Mouse (Mus musculus) heart, postnatal 25 days (tissue): Measurements from ENCODE around the gene Hlx. TPM values are rescaled to one million over a fixed set of nuclear protein-coding genes. Genes with fewer than 3 reads are reported as not detected.

Source experiments
- DNase-seq: peaks from one replicate; pipeline ENCODE4 v3.0.0; 2022; ENCODE audit warnings: low spot score
- intact Hi-C: fragments of 180-260 bp; cut with DNase I; formaldehyde crosslinking; loops from one replicate; pipeline ENCODE4 v1.15.1; 2025
- total RNA-seq, 2 experiments: library from RNA; stranded (reverse); gene quantifications; 2 replicates each; pipeline ENCODE4 v1.2.3; 2021

Hlx gene
- total RNA-seq, 2 experiments from 2014 or later = 12.2 to 15.0 TPM

GRCm38 (mm10) chr1:184718261-184719120 lies 13.9 kb downstream of the Hlx start:
- DNase-seq = no peak
- intact Hi-C loops = no loop called here

GRCm38 (mm10) chr1:184717691-184718200 lies 14.7 kb downstream of the Hlx start:
- DNase-seq = no peak
- intact Hi-C loops = no loop called here

GRCm38 (mm10) chr1:184717016-184717568 lies 15.3 kb downstream of the Hlx start:
- no peak for DNase-seq
- intact Hi-C loops = no loop called here

- no peak for DNase-seq
- intact Hi-C loops = no loop called here
Observed at GRCm38 (mm10) chr1:184716117-184716516, 16.3 kb downstream of the Hlx start.

- intact Hi-C loops = no loop called here
- no peak for DNase-seq
Observed at GRCm38 (mm10) chr1:184715693-184716092, 16.7 kb downstream of the Hlx start.

- DNase-seq = no peak
- intact Hi-C loops = no loop called here
Observed at GRCm38 (mm10) chr1:184714515-184714914, 17.9 kb downstream of the Hlx start.

GRCm38 (mm10) chr1:184713716-184714115 lies 18.7 kb downstream of the Hlx start:
- intact Hi-C loops = no loop called here
- no peak for DNase-seq

- intact Hi-C loops = no loop called here
- DNase-seq = no peak
Observed at GRCm38 (mm10) chr1:184707532-184708248, 24.7 kb downstream of the Hlx start.

- DNase-seq = no peak
- intact Hi-C loops = no loop called here
Observed at GRCm38 (mm10) chr1:184704901-184705300, 27.5 kb downstream of the Hlx start.

GRCm38 (mm10) chr1:184699295-184699694 lies 33.1 kb downstream of the Hlx start:
- intact Hi-C loops = no loop called here
- no peak for DNase-seq

- intact Hi-C loops = no loop called here
- no peak for DNase-seq
Observed at GRCm38 (mm10) chr1:184695451-184695850, 37.0 kb downstream of the Hlx start.

GRCm38 (mm10) chr1:184692204-184692904 lies 40.1 kb downstream of the Hlx start:
- DNase-seq = no peak
- intact Hi-C loops = no loop called here

- intact Hi-C loops = no loop called here
- DNase-seq = no peak
Observed at GRCm38 (mm10) chr1:184691240-184691639, 41.2 kb downstream of the Hlx start.

- no peak for DNase-seq
- intact Hi-C loops = no loop called here
Observed at GRCm38 (mm10) chr1:184688026-184688425, 44.4 kb downstream of the Hlx start.

GRCm38 (mm10) chr1:184687512-184687911 lies 44.9 kb downstream of the Hlx start:
- intact Hi-C loops = no loop called here
- no peak for DNase-seq

- intact Hi-C loops = no loop called here
- DNase-seq = no peak
Observed at GRCm38 (mm10) chr1:184683541-184683940, 48.9 kb downstream of the Hlx start.

- DNase-seq = no peak
- intact Hi-C loops = loop anchor here (5.0 kb wide), 2 partner anchors 53 to 232 kb away; partner anchors contain the start of gene Hlx
Observed at GRCm38 (mm10) chr1:184679416-184679965, 52.9 kb downstream of the Hlx start.

- no peak for DNase-seq
- intact Hi-C loops = loop anchor here (5.0 kb wide), 2 partner anchors 55 to 230 kb away; partner anchors contain the start of gene Hlx
Observed at GRCm38 (mm10) chr1:184677641-184678040, 54.8 kb downstream of the Hlx start.
